Mouse (Mus musculus): ENCODE measurements around the gene Lrrc56. TPM values are rescaled to one million over a fixed set of nuclear protein-coding genes. Genes with fewer than 3 reads are reported as not detected.

Gene Lrrc56
- polyA plus RNA-seq, 1 experiment from 2014 or later, result 9.5 TPM

DNA sequence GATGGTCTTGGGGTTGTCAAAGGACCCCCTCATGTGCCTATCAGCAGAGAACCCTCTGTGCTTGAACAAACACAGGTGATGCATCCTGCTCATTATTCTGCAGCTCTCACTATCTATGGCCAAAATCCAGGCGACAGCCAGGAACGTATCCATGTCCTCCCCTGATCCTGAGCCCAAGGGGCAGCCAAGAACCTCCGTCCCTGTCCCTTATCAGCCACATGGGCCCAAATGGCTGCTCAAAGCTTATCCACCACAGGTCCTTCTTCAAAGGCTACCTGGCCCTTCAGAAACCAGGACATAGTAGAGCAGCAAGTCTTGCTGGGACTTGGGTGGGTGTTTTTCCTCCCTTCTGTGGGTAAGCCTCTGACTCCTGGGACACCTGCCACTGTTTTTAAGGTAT is 5.8 kb upstream of the Lrrc56 start:
- Histone ChIP-seq H3K4me2 (ENCODE audit: low read depth, low read length) (no peak overlapping the region), H3K27me3 (ENCODE audit: control insufficient read depth, insufficient read depth, low read depth, low read length) (no peaks in the 10 kb centered on the region), H3K36me3 (ENCODE audit: control insufficient read depth, insufficient read depth) (peaks cover 30% of the 10 kb centered on the region), H3K4me1 (ENCODE audit: control insufficient read depth, low read depth, low read length) (peaks cover 11% of the 10 kb centered on the region), H3K9me3 (replicated peaks; ENCODE audit: control insufficient read depth, low read length) (no peaks in the 10 kb centered on the region), H3K9ac (ENCODE audit: low read depth, low read length) (no peak overlapping the region), H3K4me3 (ENCODE audit: low read depth, low read length) (no peak overlapping the region), H3K27ac (ENCODE audit: low read length) (no peak overlapping the region)
- no peak for ATAC-seq (ENCODE audit: low read depth)
- 66% methylated on average over 3 of the region's 3 CpGs for WGBS (ENCODE audit: insufficient replicate concordance)

DNA sequence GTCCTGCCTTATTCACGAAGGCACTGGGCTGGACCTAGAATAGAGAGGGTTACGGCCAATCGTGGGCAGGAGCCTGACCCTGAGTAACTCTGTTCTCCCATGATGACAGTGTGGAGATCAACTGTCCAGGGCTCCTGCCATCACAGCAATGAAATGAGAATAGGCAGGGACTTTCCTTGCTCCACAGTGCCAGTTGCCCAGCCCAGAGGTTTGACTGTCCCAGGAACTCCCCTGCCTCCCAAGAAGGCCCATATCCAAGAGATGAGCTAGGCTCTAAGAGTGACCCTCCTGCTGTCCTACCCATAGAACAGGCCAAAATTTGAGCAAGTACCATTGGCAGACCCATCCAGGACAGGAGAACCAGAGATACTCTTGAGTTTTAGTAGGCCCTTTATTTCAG is 5.2 kb upstream of the Lrrc56 start:
- Histone ChIP-seq H3K27me3 (ENCODE audit: control insufficient read depth, insufficient read depth, low read depth, low read length) (no peaks in the 10 kb centered on the region), H3K9me3 (replicated peaks; ENCODE audit: control insufficient read depth, low read length) (no peaks in the 10 kb centered on the region), H3K4me3 (ENCODE audit: low read depth, low read length) (no peak overlapping the region), H3K36me3 (ENCODE audit: control insufficient read depth, insufficient read depth) (peaks cover 30% of the 10 kb centered on the region), H3K4me2 (ENCODE audit: low read depth, low read length) (no peak overlapping the region), H3K27ac (ENCODE audit: low read length) (no peak overlapping the region), H3K9ac (ENCODE audit: low read depth, low read length) (no peak overlapping the region), H3K4me1 (ENCODE audit: control insufficient read depth, low read depth, low read length) (peaks cover 11% of the 10 kb centered on the region)
- 89% methylated on average over 3 of the region's 3 CpGs for WGBS (ENCODE audit: insufficient replicate concordance)
- ATAC-seq (ENCODE audit: low read depth), result no peak

DNA sequence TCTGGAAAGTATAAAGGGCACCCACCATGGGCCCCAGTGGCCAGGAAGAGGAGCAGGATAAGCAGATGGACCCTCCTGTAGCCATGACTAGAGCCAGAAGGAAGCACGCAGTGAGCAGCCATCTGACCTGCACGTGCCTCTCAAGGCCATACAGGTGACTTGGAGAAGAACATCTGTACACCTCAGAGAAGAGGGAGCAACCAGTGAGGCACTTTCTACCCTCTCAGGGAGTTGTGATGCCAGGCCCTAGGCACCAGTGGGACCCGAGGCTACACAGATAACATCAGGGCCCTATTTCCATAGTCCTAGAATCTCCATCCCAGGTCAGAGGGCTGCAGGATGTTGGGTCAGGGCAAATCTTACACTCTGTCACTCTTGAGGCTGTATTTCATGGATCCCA is 3.7 kb upstream of the Lrrc56 start:
- H3K36me3 ChIP-seq (ENCODE audit: control insufficient read depth, insufficient read depth), result peaks cover 30% of the 10 kb centered on the region
- H3K4me3 ChIP-seq (ENCODE audit: low read depth, low read length), result no peak overlapping the region
- no peak for ATAC-seq (ENCODE audit: low read depth)
- WGBS (ENCODE audit: insufficient replicate concordance), result 73% methylated on average over 3 of the region's 3 CpGs
- H3K27me3 ChIP-seq (ENCODE audit: control insufficient read depth, insufficient read depth, low read depth, low read length), result no peaks in the 10 kb centered on the region
- peaks cover 15% of the 10 kb centered on the region for H3K4me1 ChIP-seq (ENCODE audit: control insufficient read depth, low read depth, low read length)
- no peak overlapping the region for H3K4me2 ChIP-seq (ENCODE audit: low read depth, low read length)
- no peaks in the 10 kb centered on the region for H3K9me3 ChIP-seq (replicated peaks; ENCODE audit: control insufficient read depth, low read length)
- H3K27ac ChIP-seq (ENCODE audit: low read length), result no peak overlapping the region
- no peak overlapping the region for H3K9ac ChIP-seq (ENCODE audit: low read depth, low read length)

DNA sequence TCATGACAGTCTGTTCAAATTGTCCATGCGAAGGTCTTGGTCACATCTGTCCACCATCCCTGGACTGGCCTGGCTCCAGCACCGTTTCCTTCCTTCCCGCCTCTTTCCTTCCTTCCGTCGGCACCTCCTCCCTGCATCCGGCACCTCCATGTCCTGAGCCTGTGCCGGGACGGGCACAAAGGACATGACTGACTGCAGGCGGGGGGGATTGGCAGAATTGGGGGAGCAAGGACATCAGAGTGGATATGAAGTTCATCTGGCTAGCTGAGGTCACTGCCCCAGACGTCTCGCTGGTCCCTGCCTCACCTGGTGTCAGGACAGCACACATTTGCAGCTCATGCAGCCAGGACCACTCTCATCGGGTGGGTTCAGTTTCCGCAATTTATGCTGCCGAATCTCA is 2.9 kb upstream of the Lrrc56 start:
- no peak overlapping the region; the same call in 1 of the 2 replicates for H3K27ac ChIP-seq (ENCODE audit: low read length)
- H3K4me1 ChIP-seq (ENCODE audit: control insufficient read depth, low read depth, low read length), result peaks cover 23% of the 10 kb centered on the region
- no peak overlapping the region for H3K4me3 ChIP-seq (ENCODE audit: low read depth, low read length)
- no peaks in the 10 kb centered on the region for H3K27me3 ChIP-seq (ENCODE audit: control insufficient read depth, insufficient read depth, low read depth, low read length)
- peaks cover 30% of the 10 kb centered on the region for H3K36me3 ChIP-seq (ENCODE audit: control insufficient read depth, insufficient read depth)
- no peak overlapping the region for H3K9ac ChIP-seq (ENCODE audit: low read depth, low read length)
- no peak for ATAC-seq (ENCODE audit: low read depth)
- no peak overlapping the region for H3K4me2 ChIP-seq (ENCODE audit: low read depth, low read length)
- H3K9me3 ChIP-seq (replicated peaks; ENCODE audit: control insufficient read depth, low read length), result no peaks in the 10 kb centered on the region
- 89% methylated on average over 14 of the region's 14 CpGs for WGBS (ENCODE audit: insufficient replicate concordance)

DNA sequence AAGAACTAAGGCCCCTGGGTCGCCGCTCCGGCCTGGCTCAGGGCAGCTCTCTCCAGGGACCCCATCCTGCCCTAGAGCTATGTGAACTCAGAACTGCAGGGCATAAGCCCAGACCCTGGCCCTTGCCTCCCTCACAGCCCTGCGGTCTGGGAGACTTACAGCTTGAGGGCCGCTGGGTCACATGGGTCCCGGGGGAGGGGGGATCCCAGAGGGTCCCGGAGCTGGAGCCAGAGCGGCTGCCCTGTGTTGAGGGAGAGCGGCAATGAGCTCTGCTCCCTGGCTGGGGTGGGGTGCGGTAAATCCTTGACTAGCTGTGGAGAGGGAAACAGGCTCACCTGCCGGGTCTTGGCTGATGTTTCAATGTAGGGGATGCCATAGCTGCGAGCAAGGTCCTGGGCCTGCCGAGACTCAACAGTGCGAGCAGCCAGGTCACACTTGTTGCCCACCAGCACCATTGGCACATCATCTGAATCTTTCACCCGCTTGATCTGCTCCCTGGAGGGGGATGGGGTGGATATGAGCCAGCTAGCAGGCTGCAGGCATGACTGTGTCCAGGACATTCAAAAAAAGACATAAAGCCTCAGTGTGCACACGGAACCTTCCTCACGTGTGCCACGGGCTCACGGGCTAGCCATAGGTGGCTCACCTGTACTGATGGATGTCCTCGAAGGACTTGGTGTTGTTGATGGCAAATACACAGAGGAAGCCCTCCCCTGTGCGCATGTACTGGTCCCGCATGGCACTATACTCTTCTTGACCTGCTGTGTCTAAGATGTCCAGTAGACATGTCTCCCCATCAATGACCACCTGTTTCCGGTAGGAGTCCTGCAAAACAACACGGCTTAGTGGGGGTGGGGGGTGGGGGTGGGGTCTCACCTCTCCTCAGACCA is 1.9 kb upstream of the Lrrc56 start:
- ATAC-seq (ENCODE audit: low read depth), result no peak
- 88% methylated on average over 24 of the region's 24 CpGs for WGBS (ENCODE audit: insufficient replicate concordance)
- no peaks in the 10 kb centered on the region for H3K9me3 ChIP-seq (replicated peaks; ENCODE audit: control insufficient read depth, low read length)
- H3K27ac ChIP-seq (ENCODE audit: low read length), result no peak overlapping the region
- peak overlapping the region; percentile 92 for H3K4me2 ChIP-seq (ENCODE audit: low read depth, low read length)
- peaks cover 30% of the 10 kb centered on the region for H3K36me3 ChIP-seq (ENCODE audit: control insufficient read depth, insufficient read depth)
- H3K27me3 ChIP-seq (ENCODE audit: control insufficient read depth, insufficient read depth, low read depth, low read length), result no peaks in the 10 kb centered on the region
- no peak overlapping the region; the same call in 1 of the 2 replicates for H3K9ac ChIP-seq (ENCODE audit: low read depth, low read length)
- peaks cover 33% of the 10 kb centered on the region for H3K4me1 ChIP-seq (ENCODE audit: control insufficient read depth, low read depth, low read length)
- H3K4me3 ChIP-seq (ENCODE audit: low read depth, low read length), result peak overlapping the region; percentile 92

DNA sequence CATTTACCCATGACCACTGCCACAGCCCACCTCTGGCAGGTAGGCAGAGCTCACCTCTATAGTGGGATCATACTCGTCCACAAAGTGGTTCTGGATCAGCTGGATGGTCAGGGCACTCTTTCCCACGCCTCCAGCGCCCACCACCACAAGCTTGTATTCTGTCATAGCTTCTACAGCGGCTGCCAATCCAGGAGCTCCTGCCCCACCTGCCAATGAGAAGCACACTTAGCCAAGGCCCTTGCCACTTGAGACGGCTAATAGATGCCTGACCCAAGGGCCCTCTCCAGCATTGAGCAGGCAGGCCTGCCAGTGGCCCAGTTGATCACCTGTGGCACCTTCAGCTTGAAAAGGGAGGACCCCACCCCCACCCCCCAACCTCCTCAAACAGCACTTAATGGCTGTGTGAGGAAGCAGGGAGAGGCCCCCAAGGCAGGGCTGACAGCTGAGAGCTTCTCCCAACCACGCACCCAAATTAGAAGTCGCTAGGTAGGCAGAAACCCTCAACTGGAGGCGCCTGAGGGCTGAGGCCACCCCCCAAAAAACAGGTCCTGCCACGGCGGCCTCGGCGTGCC is 1.1 kb upstream of the Lrrc56 start:
- 21% methylated on average over 12 of the region's 12 CpGs for WGBS (ENCODE audit: insufficient replicate concordance)
- Histone ChIP-seq H3K4me3 (ENCODE audit: low read depth, low read length) (peak overlapping the region; percentile 92), H3K9me3 (replicated peaks; ENCODE audit: control insufficient read depth, low read length) (no peaks in the 10 kb centered on the region), H3K27me3 (ENCODE audit: control insufficient read depth, insufficient read depth, low read depth, low read length) (no peaks in the 10 kb centered on the region), H3K4me1 (ENCODE audit: control insufficient read depth, low read depth, low read length) (peaks cover 42% of the 10 kb centered on the region), H3K4me2 (ENCODE audit: low read depth, low read length) (peak overlapping the region; percentile 92), H3K27ac (ENCODE audit: low read length) (peak overlapping the region; percentile 82), H3K9ac (ENCODE audit: low read depth, low read length) (peak overlapping the region; percentile 91), H3K36me3 (ENCODE audit: control insufficient read depth, insufficient read depth) (peaks cover 30% of the 10 kb centered on the region)
- ATAC-seq (ENCODE audit: low read depth), result no peak

DNA sequence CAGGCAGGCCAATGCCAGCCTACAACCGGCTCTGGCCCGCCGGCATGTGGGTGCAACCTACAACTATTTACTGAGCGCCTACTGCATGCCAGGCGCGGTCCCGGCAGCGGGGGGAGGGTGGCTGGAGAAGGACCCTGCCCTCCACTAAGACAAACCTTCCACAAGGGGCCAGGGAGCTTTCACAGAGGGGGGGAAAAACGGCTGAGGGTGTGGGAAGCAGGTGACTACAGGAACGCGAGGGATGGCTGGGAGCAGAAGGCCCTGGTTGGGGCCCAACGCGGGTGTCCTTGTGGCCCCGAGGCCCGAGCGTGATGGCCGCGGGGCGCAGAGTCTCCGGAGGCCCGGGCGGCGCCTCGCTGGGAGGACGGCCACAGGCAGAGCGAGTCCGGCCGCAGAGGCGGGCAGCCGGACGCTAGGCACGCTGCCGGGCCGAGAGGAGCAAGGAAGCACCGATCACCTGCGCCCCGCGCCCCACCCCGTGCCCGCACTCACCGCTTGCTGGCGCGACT is 555 bp upstream of the Lrrc56 start:
- no peaks in the 10 kb centered on the region for H3K9me3 ChIP-seq (replicated peaks; ENCODE audit: control insufficient read depth, low read length)
- peak; percentile 24; the same call in 1 of the 2 replicates for ATAC-seq (ENCODE audit: low read depth)
- H3K4me1 ChIP-seq (ENCODE audit: control insufficient read depth, low read depth, low read length), result peaks cover 47% of the 10 kb centered on the region
- peak overlapping the region; percentile 92 for H3K4me2 ChIP-seq (ENCODE audit: low read depth, low read length)
- H3K27ac ChIP-seq (ENCODE audit: low read length), result peak overlapping the region; percentile 82
- H3K4me3 ChIP-seq (ENCODE audit: low read depth, low read length), result peak overlapping the region; percentile 92
- WGBS (ENCODE audit: insufficient replicate concordance), result under 1% methylated on average over 42 of the region's 43 CpGs
- H3K36me3 ChIP-seq (ENCODE audit: control insufficient read depth, insufficient read depth), result peaks cover 30% of the 10 kb centered on the region
- H3K9ac ChIP-seq (ENCODE audit: low read depth, low read length), result peak overlapping the region; percentile 91
- no peaks in the 10 kb centered on the region for H3K27me3 ChIP-seq (ENCODE audit: control insufficient read depth, insufficient read depth, low read depth, low read length)

DNA sequence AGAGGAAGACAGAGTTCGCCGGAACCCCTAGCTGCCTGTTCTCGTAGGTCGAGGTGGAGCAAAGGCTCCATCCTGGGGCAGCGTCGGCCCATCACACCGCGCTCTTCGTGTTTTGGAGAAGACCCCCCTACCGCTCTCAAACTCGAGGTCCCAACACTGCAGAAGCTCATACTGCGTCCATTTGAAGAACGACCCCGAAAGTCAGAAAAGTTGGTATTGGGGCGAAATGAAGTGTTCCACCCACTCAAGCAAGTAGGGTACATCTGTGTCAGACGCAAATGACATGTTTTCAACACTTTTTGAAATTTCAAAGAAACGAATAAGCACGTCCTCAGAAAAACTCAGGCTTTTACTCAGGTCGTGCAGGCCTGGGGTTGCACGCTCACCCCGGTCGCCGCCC is 452 bp downstream of the Lrrc56 start:
- peak overlapping the region; percentile 81 for H3K9ac ChIP-seq (ENCODE audit: low read depth, low read length)
- no peaks in the 10 kb centered on the region for H3K27me3 ChIP-seq (ENCODE audit: control insufficient read depth, insufficient read depth, low read depth, low read length)
- peak overlapping the region; percentile 93 for H3K27ac ChIP-seq (ENCODE audit: low read length)
- ATAC-seq (ENCODE audit: low read depth), result no peak
- under 1% methylated on average over 23 of the region's 23 CpGs for WGBS (ENCODE audit: insufficient replicate concordance)
- peak overlapping the region; percentile 99 for H3K4me2 ChIP-seq (ENCODE audit: low read depth, low read length)
- peaks cover 29% of the 10 kb centered on the region for H3K36me3 ChIP-seq (ENCODE audit: control insufficient read depth, insufficient read depth)
- no peaks in the 10 kb centered on the region for H3K9me3 ChIP-seq (replicated peaks; ENCODE audit: control insufficient read depth, low read length)
- peaks cover 57% of the 10 kb centered on the region for H3K4me1 ChIP-seq (ENCODE audit: control insufficient read depth, low read depth, low read length)
- H3K4me3 ChIP-seq (ENCODE audit: low read depth, low read length), result peak overlapping the region; percentile 92

DNA sequence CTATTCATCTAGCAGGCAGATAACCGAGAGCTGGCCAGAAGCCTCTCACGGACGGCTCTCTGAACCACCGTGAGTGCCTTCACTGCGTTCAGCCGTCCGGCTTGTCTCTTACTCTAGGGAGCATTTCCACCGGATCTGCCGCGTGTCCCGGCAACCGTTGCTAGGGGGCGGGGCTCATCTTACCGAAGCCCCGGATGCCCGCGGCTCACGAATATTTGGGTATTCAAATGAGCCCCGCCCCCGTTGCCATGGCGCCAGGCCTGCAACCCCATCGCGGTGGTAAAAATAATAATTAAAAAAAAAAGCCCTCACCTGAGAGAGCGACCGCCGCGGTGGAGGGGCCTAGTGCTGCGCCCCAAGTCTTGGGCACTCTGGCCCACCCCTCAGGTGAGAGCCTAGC is 873 bp downstream of the Lrrc56 start:
- H3K9me3 ChIP-seq (replicated peaks; ENCODE audit: control insufficient read depth, low read length), result no peaks in the 10 kb centered on the region
- 0 out of 2 replicates have a peak, but pooled peaks have one; percentile 6 for ATAC-seq (ENCODE audit: low read depth)

More for the DNA sequence above, 873 bp downstream of the Lrrc56 start:
- WGBS (ENCODE audit: insufficient replicate concordance), result under 1% methylated on average over 28 of the region's 28 CpGs
- H3K27me3 ChIP-seq (ENCODE audit: control insufficient read depth, insufficient read depth, low read depth, low read length), result no peaks in the 10 kb centered on the region
- H3K9ac ChIP-seq (ENCODE audit: low read depth, low read length), result peak overlapping the region; percentile 81
- peak overlapping the region; percentile 93 for H3K27ac ChIP-seq (ENCODE audit: low read length)
- H3K36me3 ChIP-seq (ENCODE audit: control insufficient read depth, insufficient read depth), result peaks cover 25% of the 10 kb centered on the region
- H3K4me3 ChIP-seq (ENCODE audit: low read depth, low read length), result peak overlapping the region; percentile 92
- H3K4me2 ChIP-seq (ENCODE audit: low read depth, low read length), result peak overlapping the region; percentile 99
- H3K4me1 ChIP-seq (ENCODE audit: control insufficient read depth, low read depth, low read length), result peaks cover 61% of the 10 kb centered on the region
